Mouse (Mus musculus): ENCODE results near the gene Nod1. TPM values are rescaled to one million over a fixed set of nuclear protein-coding genes. Genes with fewer than 3 reads are reported as not detected.

The Nod1 gene
- polyA plus RNA-seq, 1 experiment from 2014 or later = 1.8 TPM

- DNase-seq (ENCODE audit: low spot score) = no peak
- WGBS = 85% methylated on average over 7 of the region's 7 CpGs
Observed at GRCm38 (mm10) chr6:54940126-54940525, 32.3 kb downstream of the Nod1 start.

DNA sequence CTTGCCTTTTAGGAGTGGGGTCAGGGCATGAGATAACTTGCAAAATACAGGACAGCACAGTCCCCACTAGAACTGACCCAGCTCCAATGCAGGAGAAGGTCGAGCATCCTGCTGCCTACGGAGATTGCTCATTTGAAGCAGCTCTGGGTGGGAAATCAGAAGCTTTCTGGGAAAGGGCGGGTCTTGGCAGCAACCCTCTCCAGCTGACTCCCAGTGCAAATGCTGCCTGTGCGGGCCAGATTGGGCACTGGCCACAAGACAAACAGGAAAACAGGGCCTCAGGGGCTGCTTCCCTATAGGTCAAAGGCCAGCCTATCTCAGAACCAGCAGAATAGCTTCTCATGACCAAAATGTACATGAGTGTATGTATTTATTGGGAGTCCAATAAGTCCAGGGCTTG lies 32.8 kb downstream of the Nod1 start:
- Histone ChIP-seq H3K9ac (ENCODE audit: low read depth, low read length) (no peak overlapping the region), H3K27ac (ENCODE audit: low read depth, low read length) (no peak overlapping the region), H3K9me3 (ENCODE audit: control insufficient read depth, low read length) (no peaks in the 10 kb centered on the region), H3K36me3 (ENCODE audit: control insufficient read depth, insufficient read depth, low read length) (no peaks in the 10 kb centered on the region), H3K4me3 (ENCODE audit: low read depth, low read length) (no peak overlapping the region), H3K4me1 (replicated peaks; ENCODE audit: control insufficient read depth, insufficient read depth, low read length) (no peaks in the 10 kb centered on the region), H3K4me2 (replicated peaks; ENCODE audit: low read depth, low read length) (no peak overlapping the region), H3K27me3 (ENCODE audit: control insufficient read depth, insufficient read depth, low read length) (peaks cover 4% of the 10 kb centered on the region)
- WGBS = 76% methylated on average over 4 of the region's 4 CpGs
- no peak for ATAC-seq (ENCODE audit: low FRiP score)
- no peak for DNase-seq (ENCODE audit: low spot score)

More at GRCm38 (mm10) chr6:54940126-54940525, 32.3 kb downstream of the Nod1 start:
- Histone ChIP-seq H3K27me3 (ENCODE audit: control insufficient read depth, insufficient read depth, low read length) (peaks cover 4% of the 10 kb centered on the region), H3K4me3 (ENCODE audit: low read depth, low read length) (no peak overlapping the region), H3K4me2 (replicated peaks; ENCODE audit: low read depth, low read length) (no peak overlapping the region), H3K4me1 (replicated peaks; ENCODE audit: control insufficient read depth, insufficient read depth, low read length) (no peaks in the 10 kb centered on the region), H3K9ac (ENCODE audit: low read depth, low read length) (no peak overlapping the region), H3K27ac (ENCODE audit: low read depth, low read length) (no peak overlapping the region), H3K36me3 (ENCODE audit: control insufficient read depth, insufficient read depth, low read length) (no peaks in the 10 kb centered on the region), H3K9me3 (ENCODE audit: control insufficient read depth, low read length) (no peaks in the 10 kb centered on the region)
- no peak for ATAC-seq (ENCODE audit: low FRiP score)

- 80% methylated on average over 2 of the region's 2 CpGs for whole genome bisulfite sequencing
- Histone ChIP-seq H3K27me3 (ENCODE audit: control insufficient read depth, insufficient read depth, low read length) (no peaks in the 10 kb centered on the region), H3K36me3 (ENCODE audit: control insufficient read depth, insufficient read depth, low read length) (no peaks in the 10 kb centered on the region), H3K27ac (ENCODE audit: low read depth, low read length) (no peak overlapping the region), H3K4me3 (ENCODE audit: low read depth, low read length) (no peak overlapping the region), H3K9ac (ENCODE audit: low read depth, low read length) (no peak overlapping the region), H3K4me1 (replicated peaks; ENCODE audit: control insufficient read depth, insufficient read depth, low read length) (no peaks in the 10 kb centered on the region), H3K9me3 (ENCODE audit: control insufficient read depth, low read length) (no peaks in the 10 kb centered on the region), H3K4me2 (replicated peaks; ENCODE audit: low read depth, low read length) (no peak overlapping the region)
- no peak for DNase-seq (ENCODE audit: low spot score)
- no peak for ATAC-seq (ENCODE audit: low FRiP score)
Observed at GRCm38 (mm10) chr6:54936496-54936895, 35.9 kb downstream of the Nod1 start.

DNA sequence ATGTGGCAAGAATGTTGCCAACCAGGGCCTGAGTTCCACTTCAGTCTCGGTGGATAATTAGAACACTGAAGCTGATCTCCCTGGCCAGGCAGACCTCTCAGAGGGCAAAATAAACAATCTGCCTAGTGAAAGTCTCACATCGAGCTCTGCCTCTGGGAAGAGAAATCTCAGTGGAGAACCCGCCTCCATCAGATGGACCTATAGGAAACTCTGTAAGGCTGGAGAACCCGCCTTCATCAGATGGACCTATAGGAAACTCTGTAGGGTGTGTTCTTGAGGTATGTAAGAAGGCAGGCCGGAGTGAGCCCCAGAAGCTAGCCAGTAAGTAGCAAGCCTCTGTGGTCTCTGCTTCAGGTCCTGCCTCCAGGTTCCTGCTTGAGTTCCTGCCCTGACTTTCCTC lies 37.5 kb downstream of the Nod1 start:
- H3K9me3 ChIP-seq (ENCODE audit: control insufficient read depth, low read length) = no peaks in the 10 kb centered on the region
- no peak overlapping the region for H3K4me3 ChIP-seq (ENCODE audit: low read depth, low read length)
- no peaks in the 10 kb centered on the region for H3K36me3 ChIP-seq (ENCODE audit: control insufficient read depth, insufficient read depth, low read length)
- H3K27ac ChIP-seq (ENCODE audit: low read depth, low read length) = no peak overlapping the region
- no peaks in the 10 kb centered on the region for H3K27me3 ChIP-seq (ENCODE audit: control insufficient read depth, insufficient read depth, low read length)
- DNase-seq (ENCODE audit: low spot score) = no peak
- H3K9ac ChIP-seq (ENCODE audit: low read depth, low read length) = no peak overlapping the region
- no peaks in the 10 kb centered on the region for H3K4me1 ChIP-seq (replicated peaks; ENCODE audit: control insufficient read depth, insufficient read depth, low read length)
- H3K4me2 ChIP-seq (replicated peaks; ENCODE audit: low read depth, low read length) = no peak overlapping the region
- WGBS = 73% methylated on average over 5 of the region's 5 CpGs
- ATAC-seq (ENCODE audit: low FRiP score) = no peak

DNA sequence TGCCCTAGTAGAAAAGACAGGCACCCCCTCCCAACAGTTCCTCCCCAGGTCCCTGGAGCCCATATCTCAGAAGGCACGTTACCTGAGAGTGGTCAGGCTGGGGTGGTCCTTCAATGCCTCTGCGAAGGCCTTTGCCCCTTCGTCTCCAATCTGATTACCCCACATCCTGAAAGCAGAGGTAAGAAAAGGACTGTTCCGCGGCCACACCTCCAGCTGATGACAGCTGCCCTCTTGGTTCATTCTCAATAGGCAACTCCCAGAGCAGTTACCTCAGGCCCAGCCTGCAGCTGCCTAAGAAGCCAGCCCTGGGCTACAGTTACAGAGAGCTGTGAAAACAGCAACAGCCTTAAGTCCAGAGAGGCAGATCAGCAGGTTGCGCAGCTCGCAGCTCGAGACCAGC lies 38.1 kb downstream of the Nod1 start:
- DNase-seq (ENCODE audit: low spot score) = no peak
- 88% methylated on average over 8 of the region's 8 CpGs for WGBS
- Histone ChIP-seq H3K4me1 (replicated peaks; ENCODE audit: control insufficient read depth, insufficient read depth, low read length) (no peaks in the 10 kb centered on the region), H3K36me3 (ENCODE audit: control insufficient read depth, insufficient read depth, low read length) (no peaks in the 10 kb centered on the region), H3K27ac (ENCODE audit: low read depth, low read length) (no peak overlapping the region), H3K4me3 (ENCODE audit: low read depth, low read length) (no peak overlapping the region), H3K4me2 (replicated peaks; ENCODE audit: low read depth, low read length) (no peak overlapping the region), H3K27me3 (ENCODE audit: control insufficient read depth, insufficient read depth, low read length) (no peaks in the 10 kb centered on the region), H3K9ac (ENCODE audit: low read depth, low read length) (no peak overlapping the region), H3K9me3 (ENCODE audit: control insufficient read depth, low read length) (no peaks in the 10 kb centered on the region)
- ATAC-seq (ENCODE audit: low FRiP score) = no peak

- no peaks in the 10 kb centered on the region for H3K27me3 ChIP-seq (ENCODE audit: control insufficient read depth, insufficient read depth, low read length)
- no peak overlapping the region for H3K9ac ChIP-seq (ENCODE audit: low read depth, low read length)
- H3K4me3 ChIP-seq (ENCODE audit: low read depth, low read length) = no peak overlapping the region
- H3K36me3 ChIP-seq (ENCODE audit: control insufficient read depth, insufficient read depth, low read length) = no peaks in the 10 kb centered on the region
- 84% methylated on average over 3 of the region's 3 CpGs for WGBS
- ATAC-seq (ENCODE audit: low FRiP score) (no peak), DNase-seq (ENCODE audit: low spot score) (no peak)
- H3K4me1 ChIP-seq (replicated peaks; ENCODE audit: control insufficient read depth, insufficient read depth, low read length) = no peaks in the 10 kb centered on the region
- H3K9me3 ChIP-seq (ENCODE audit: control insufficient read depth, low read length) = no peaks in the 10 kb centered on the region
- no peak overlapping the region for H3K27ac ChIP-seq (ENCODE audit: low read depth, low read length)
- H3K4me2 ChIP-seq (replicated peaks; ENCODE audit: low read depth, low read length) = no peak overlapping the region
Observed at GRCm38 (mm10) chr6:54933866-54934265, 38.5 kb downstream of the Nod1 start.

GRCm38 (mm10) chr6:54933216-54933615 lies 39.2 kb downstream of the Nod1 start:
- no peak for ATAC-seq (ENCODE audit: low FRiP score)

GRCm38 (mm10) chr6:54932526-54932925 lies 39.9 kb downstream of the Nod1 start:
- no peaks in the 10 kb centered on the region for H3K9me3 ChIP-seq (ENCODE audit: control insufficient read depth, low read length)
- no peak overlapping the region for H3K9ac ChIP-seq (ENCODE audit: low read depth, low read length)
- no peak overlapping the region for H3K27ac ChIP-seq (ENCODE audit: low read depth, low read length)
- no peaks in the 10 kb centered on the region for H3K4me1 ChIP-seq (replicated peaks; ENCODE audit: control insufficient read depth, insufficient read depth, low read length)
- no peaks in the 10 kb centered on the region for H3K27me3 ChIP-seq (ENCODE audit: control insufficient read depth, insufficient read depth, low read length)
- DNase-seq (ENCODE audit: low spot score) (no peak), ATAC-seq (ENCODE audit: low FRiP score) (no peak)
- 91% methylated on average over 12 of the region's 12 CpGs for WGBS
- H3K4me3 ChIP-seq (ENCODE audit: low read depth, low read length) = no peak overlapping the region
- no peak overlapping the region for H3K4me2 ChIP-seq (replicated peaks; ENCODE audit: low read depth, low read length)
- H3K36me3 ChIP-seq (ENCODE audit: control insufficient read depth, insufficient read depth, low read length) = no peaks in the 10 kb centered on the region

More at GRCm38 (mm10) chr6:54933216-54933615, 39.2 kb downstream of the Nod1 start:
- no peak for DNase-seq (ENCODE audit: low spot score)
- WGBS = 85% methylated on average over 5 of the region's 5 CpGs
- Histone ChIP-seq H3K9ac (ENCODE audit: low read depth, low read length) (no peak overlapping the region), H3K36me3 (ENCODE audit: control insufficient read depth, insufficient read depth, low read length) (no peaks in the 10 kb centered on the region), H3K4me3 (ENCODE audit: low read depth, low read length) (no peak overlapping the region), H3K4me2 (replicated peaks; ENCODE audit: low read depth, low read length) (no peak overlapping the region), H3K4me1 (replicated peaks; ENCODE audit: control insufficient read depth, insufficient read depth, low read length) (no peaks in the 10 kb centered on the region), H3K27ac (ENCODE audit: low read depth, low read length) (no peak overlapping the region), H3K27me3 (ENCODE audit: control insufficient read depth, insufficient read depth, low read length) (no peaks in the 10 kb centered on the region), H3K9me3 (ENCODE audit: control insufficient read depth, low read length) (no peaks in the 10 kb centered on the region)

DNA sequence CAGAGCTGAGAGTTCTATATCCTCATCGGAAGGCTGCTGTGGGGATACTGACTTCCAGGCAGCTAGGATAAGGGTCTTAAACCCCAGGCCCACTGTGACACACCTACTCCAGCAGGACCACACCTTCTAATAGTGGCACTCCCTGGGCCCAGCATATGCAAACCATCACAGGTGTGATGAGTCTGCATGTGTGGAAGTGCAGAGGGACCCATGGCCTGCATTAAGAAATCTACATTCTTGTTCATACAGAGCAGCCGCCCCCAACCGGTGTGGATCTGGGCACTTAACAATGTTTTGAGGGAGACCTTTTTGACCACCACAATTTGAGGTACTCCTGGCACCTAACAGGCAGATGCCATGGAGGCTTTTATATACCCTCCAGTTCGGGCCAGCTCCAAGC lies 40.8 kb downstream of the Nod1 start:
- DNase-seq (ENCODE audit: low spot score) = no peak
- no peaks in the 10 kb centered on the region for H3K4me1 ChIP-seq (replicated peaks; ENCODE audit: control insufficient read depth, insufficient read depth, low read length)
- no peak overlapping the region for H3K9ac ChIP-seq (ENCODE audit: low read depth, low read length)
- ATAC-seq (ENCODE audit: low FRiP score) = no peak
- no peak overlapping the region for H3K4me2 ChIP-seq (replicated peaks; ENCODE audit: low read depth, low read length)
- WGBS = 98% methylated on average over 4 of the region's 4 CpGs
- H3K27me3 ChIP-seq (ENCODE audit: control insufficient read depth, insufficient read depth, low read length) = no peaks in the 10 kb centered on the region
- H3K9me3 ChIP-seq (ENCODE audit: control insufficient read depth, low read length) = no peaks in the 10 kb centered on the region
- H3K4me3 ChIP-seq (ENCODE audit: low read depth, low read length) = no peak overlapping the region
- H3K36me3 ChIP-seq (ENCODE audit: control insufficient read depth, insufficient read depth, low read length) = no peaks in the 10 kb centered on the region
- no peak overlapping the region for H3K27ac ChIP-seq (ENCODE audit: low read depth, low read length)
